Mouse (Mus musculus) MEL (cell line): ENCODE results near the gene Lrrc74a. TPM values are rescaled to one million over a fixed set of nuclear protein-coding genes. Genes with fewer than 3 reads are reported as not detected.

ENCODE experiments used
- DNase-seq: peaks from one replicate; pipeline ENCODE4 v3.0.0; 2011; ENCODE audit warnings: low read depth, low spot score
- H3K27ac ChIP-seq: 2 replicates; pipeline ENCODE4 v1.5.1; 2012; ENCODE audit warnings: low read depth, mild to moderate bottlenecking, control low read depth, low read length, moderate library complexity; ENCODE audit not compliant: control insufficient read depth
- H3K27me3 ChIP-seq, 2 experiments: fragments of 150-350 bp in 1 of 2; sonication (generic) in 1 of 2; 2 replicates each; pipeline ENCODE4 v1.6.1; 2012; ENCODE audit warnings: low read length in 2 of 2, mild to moderate bottlenecking in 2 of 2, improper control_type of control experiment in 1 of 2, moderate library complexity in 1 of 2; ENCODE audit not compliant: insufficient read depth in 2 of 2, control insufficient read depth in 1 of 2
- H3K36me3 ChIP-seq, 2 experiments: 2 replicates each; pipeline ENCODE4 v1.6.1; 2012 to 2014; ENCODE audit warnings: low read length in 2 of 2, improper control_type of control experiment in 1 of 2, inconsistent platforms in 1 of 2, mild to moderate bottlenecking in 1 of 2; ENCODE audit not compliant: insufficient read depth in 2 of 2, control insufficient read depth in 1 of 2
- H3K4me1 ChIP-seq, 2 experiments: fragments of 150-350 bp in 1 of 2; sonication (generic) in 1 of 2; 2 replicates each; pipeline ENCODE4 v1.6.1; 2012; ENCODE audit warnings: low read length in 2 of 2, improper control_type of control experiment in 1 of 2, mild to moderate bottlenecking in 1 of 2; ENCODE audit not compliant: insufficient read depth in 2 of 2, control insufficient read depth in 1 of 2
- H3K4me3 ChIP-seq, 2 experiments: fragments of 150-350 bp in 1 of 2; sonication (generic) in 1 of 2; 2 replicates each; pipeline ENCODE4 v1.5.1; 2012; ENCODE audit warnings: low read depth in 2 of 2, low read length in 2 of 2, mild to moderate bottlenecking in 2 of 2, moderate library complexity in 2 of 2, control low read depth in 1 of 2, improper control_type of control experiment in 1 of 2; ENCODE audit not compliant: control insufficient read depth in 1 of 2, insufficient read depth in 1 of 2
- H3K79me2 ChIP-seq: 2 replicates; pipeline ENCODE4 v1.6.1; 2012; ENCODE audit warnings: mild to moderate bottlenecking, low read length, moderate library complexity; ENCODE audit not compliant: control insufficient read depth, poor library complexity, insufficient read depth
- H3K9ac ChIP-seq: 2 replicates; pipeline ENCODE4 v1.6.1; 2012; ENCODE audit warnings: low read depth, mild to moderate bottlenecking, control low read depth, low read length, moderate library complexity; ENCODE audit not compliant: control insufficient read depth, poor library complexity, severe bottlenecking
- H3K9me3 ChIP-seq: fragments of 150-350 bp; sonication (generic); replicated peaks from 2 replicates; pipeline ENCODE4 v1.6.1; 2012; ENCODE audit warnings: mild to moderate bottlenecking, low read length, improper control_type of control experiment, moderate library complexity; ENCODE audit not compliant: insufficient read depth
- BHLHE40 ChIP-seq: IDR thresholded peaks from 2 replicates; pipeline ENCODE4 v1.6.1; 2012; ENCODE audit warnings: low read depth, mild to moderate bottlenecking, inconsistent platforms, low read length, improper control_type of control experiment, borderline replicate concordance
- CHD2 ChIP-seq: IDR thresholded peaks from 2 replicates; pipeline ENCODE4 v1.6.1; 2011; ENCODE audit warnings: low read length, improper control_type of control experiment
- EP300 ChIP-seq, 2 experiments: IDR thresholded peaks; 2 replicates each; pipeline ENCODE4 v1.6.1; 2011; ENCODE audit warnings: improper control_type of control experiment in 2 of 2, low read length in 2 of 2, low read depth in 1 of 2, mild to moderate bottlenecking in 1 of 2
- ETS1 ChIP-seq: IDR thresholded peaks from 2 replicates; pipeline ENCODE4 v1.6.1; 2012; ENCODE audit warnings: low read depth, mild to moderate bottlenecking, inconsistent platforms, low read length, improper control_type of control experiment, moderate library complexity
- GATA1 ChIP-seq: IDR thresholded peaks from 2 replicates; pipeline ENCODE4 v1.6.1; 2011; ENCODE audit warnings: low read depth, low read length, improper control_type of control experiment
- KAT2A ChIP-seq: conservative IDR thresholded peaks from 2 replicates; pipeline ENCODE4 v1.6.1; 2012; ENCODE audit warnings: low read depth, low read length, improper control_type of control experiment, inconsistent platforms
- MAZ ChIP-seq: IDR thresholded peaks from 2 replicates; pipeline ENCODE4 v1.6.1; 2012; ENCODE audit warnings: low read depth, mild to moderate bottlenecking, inconsistent platforms, low read length, improper control_type of control experiment
- MYC ChIP-seq: IDR thresholded peaks from 2 replicates; pipeline ENCODE4 v1.6.1; 2011; ENCODE audit warnings: low read depth, mild to moderate bottlenecking, low read length, improper control_type of control experiment, moderate library complexity
- RCOR1 ChIP-seq: IDR thresholded peaks from 2 replicates; pipeline ENCODE4 v1.6.1; 2012; ENCODE audit warnings: low read depth, mild to moderate bottlenecking, inconsistent platforms, low read length, improper control_type of control experiment
- SIN3A ChIP-seq: IDR thresholded peaks from 2 replicates; pipeline ENCODE4 v1.6.1; 2012; ENCODE audit warnings: low read length, improper control_type of control experiment, inconsistent platforms
- TAL1 ChIP-seq: IDR thresholded peaks from 2 replicates; pipeline ENCODE4 v1.6.1; 2012; ENCODE audit warnings: mild to moderate bottlenecking, inconsistent platforms, low read length, moderate library complexity, mixed read lengths
- TCF12 ChIP-seq: IDR thresholded peaks from 2 replicates; pipeline ENCODE4 v1.6.1; 2014; ENCODE audit warnings: low read depth, mild to moderate bottlenecking, inconsistent platforms, low read length, improper control_type of control experiment, moderate library complexity
- UBTF ChIP-seq: IDR thresholded peaks from 2 replicates; pipeline ENCODE4 v1.6.1; 2012; ENCODE audit warnings: low read depth, mild to moderate bottlenecking, inconsistent platforms, low read length, improper control_type of control experiment, moderate library complexity, borderline replicate concordance; ENCODE audit not compliant: insufficient read depth
- ZNF384 ChIP-seq: IDR thresholded peaks from 2 replicates; pipeline ENCODE4 v1.6.1; 2012; ENCODE audit warnings: low read depth, mild to moderate bottlenecking, inconsistent platforms, low read length, improper control_type of control experiment
- polyA plus RNA-seq, 2 experiments: library from polyadenylated mRNA; stranded (reverse) in 1 of 2; unstranded in 1 of 2; fragments of >175 nt in 1 of 2; fragments of >200 nt in 1 of 2; gene quantifications; 2 replicates each; pipeline versions ENCODE4 v1.2.1 to v1.2.4; 2012; ENCODE audit warnings: low replicate concordance in 2 of 2, low read depth in 1 of 2; ENCODE audit not compliant: insufficient read length in 2 of 2, insufficient read depth in 1 of 2, missing spikeins in 1 of 2
- total RNA-seq: library from RNA; depleted of rRNA; stranded (reverse); fragments of 300-350 nt; gene quantifications from 2 replicates; pipeline ENCODE4 v1.2.3, GENCODE M21; 2012

Gene Lrrc74a
- total and polyA plus RNA-seq, 3 experiments, result not detected

DNA sequence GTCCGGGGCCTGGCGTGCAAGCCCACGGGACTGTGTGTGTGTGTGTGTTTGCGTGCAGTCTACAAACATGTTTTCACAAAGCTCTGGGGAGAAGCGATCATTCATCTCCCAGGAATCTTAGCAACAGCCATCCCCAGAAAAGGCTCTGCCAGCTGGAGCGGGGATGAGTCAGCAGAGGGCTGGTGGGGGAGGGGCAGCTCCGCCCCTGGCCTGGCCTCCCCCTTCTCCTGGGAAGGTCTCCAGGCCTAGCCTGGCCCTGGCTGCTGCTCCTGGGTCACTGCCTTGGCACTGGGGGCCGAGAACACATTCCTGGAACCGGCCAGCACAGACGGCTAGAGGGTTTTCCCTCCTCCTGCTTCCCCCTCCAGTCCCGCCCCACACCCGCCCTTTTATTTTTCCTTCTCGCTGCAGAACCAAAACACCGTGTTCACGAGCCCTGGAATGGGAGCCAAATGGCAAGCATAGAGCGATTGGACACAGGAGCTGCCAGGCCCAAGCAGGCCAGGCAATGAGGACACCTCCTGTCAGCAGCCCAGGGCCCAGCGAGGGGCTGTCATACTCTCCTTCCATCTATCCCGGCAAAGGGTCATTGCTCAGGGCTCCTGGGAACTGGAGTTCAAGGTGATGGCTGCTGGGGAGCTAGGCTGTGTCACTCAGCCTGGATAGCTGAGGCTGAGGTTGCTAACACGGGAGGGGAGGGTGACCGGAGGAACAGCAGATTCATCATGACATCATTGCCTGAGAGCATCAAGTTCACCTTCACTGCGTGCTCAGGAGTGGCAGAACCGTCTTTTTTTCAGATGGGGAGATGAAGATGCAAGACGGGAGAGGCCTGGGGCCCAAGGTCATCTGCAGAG, 67.2 kb downstream of the Lrrc74a start (continued):
- TF ChIP-seq MAZ, result 0 out of 2 replicates have a peak, but pooled peaks have one; percentile 40

GRCm38 (mm10) chr12:86802005-86802671, 68.0 kb downstream of the Lrrc74a start:
- Histone ChIP-seq H3K4me1 (peaks cover 5 to 25% of the 10 kb centered on the region in 2 experiments; a peak in 3 of 4 replicates), H3K79me2 (no peaks in the 10 kb centered on the region), H3K36me3 (peaks cover 0 to 8% of the 10 kb centered on the region in 2 experiments; a peak in 2 of 4 replicates), H3K9me3 (no peaks in the 10 kb centered on the region)
- TF ChIP-seq MYC, result no peak
- no peak for TF ChIP-seq KAT2A
- no peak for TF ChIP-seq UBTF
- no peak for TF ChIP-seq CHD2
- peak; percentile 21; the same call in 1 of the 2 replicates for TF ChIP-seq MAZ
- TF ChIP-seq RCOR1, result 0 out of 2 replicates have a peak, but pooled peaks have one; percentile 14
- TF ChIP-seq EP300 (IDR thresholded peaks at IDR 0.05; ENCODE audit: low read depth in 1 of 2, low read length in 2 of 2), result peak; percentile 32 to 45; a peak in 3 of 4 replicates
- peak; percentile 4; the same call in 1 of the 2 replicates for TF ChIP-seq BHLHE40
- TF ChIP-seq TCF12, result peak; percentile 19; the same call in 1 of the 2 replicates
- TF ChIP-seq ETS1, result peak; percentile 94
- peak; percentile 62 for TF ChIP-seq TAL1
- TF ChIP-seq ZNF384, result no peak
- peak; percentile 67 for TF ChIP-seq SIN3A
- peak; percentile 37; the same call in 1 of the 2 replicates for TF ChIP-seq GATA1
- TF ChIP-seq, all 39 proteins: peak for 9
- no peaks in the 10 kb centered on the region for H3K27me3 ChIP-seq
- peak; percentile 72 for DNase-seq
- H3K27ac ChIP-seq, result peak overlapping the region; percentile 92; the same call in 1 of the 2 replicates
- peak overlapping the region; percentile 62 for H3K9ac ChIP-seq
- H3K4me3 ChIP-seq, result peak overlapping the region; percentile 58 to 85

DNA sequence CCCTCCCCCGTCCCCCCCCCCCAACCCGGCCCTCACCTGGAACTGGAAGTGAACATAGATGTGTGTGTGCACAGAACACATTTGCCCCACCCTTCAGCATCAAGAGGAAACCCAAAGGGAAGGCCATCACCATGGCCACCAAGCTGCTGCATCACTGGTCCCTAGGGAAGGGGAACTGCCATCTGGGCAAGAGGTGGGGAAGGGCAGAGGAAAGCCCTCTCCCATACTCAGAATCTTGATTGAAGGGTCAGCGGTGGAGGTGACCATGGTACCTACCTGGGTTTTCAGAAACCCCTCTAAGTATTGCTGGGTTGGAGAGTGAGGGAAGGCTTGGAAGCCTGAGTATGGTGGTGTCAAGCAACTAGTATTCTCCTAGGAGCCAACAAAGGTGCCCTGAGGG, 68.7 kb downstream of the Lrrc74a start:
- Histone ChIP-seq H3K9me3 (no peaks in the 10 kb centered on the region), H3K4me1 (peaks cover 5 to 25% of the 10 kb centered on the region in 2 experiments; a peak in 3 of 4 replicates), H3K27me3 (no peaks in the 10 kb centered on the region), H3K27ac (no peak overlapping the region), H3K79me2 (no peaks in the 10 kb centered on the region), H3K9ac (no peak overlapping the region), H3K36me3 (peaks cover 0 to 8% of the 10 kb centered on the region in 2 experiments; a peak in 2 of 4 replicates), H3K4me3 (no peak overlapping the region)
- TF ChIP-seq RCOR1, result no peak
- DNase-seq, result no peak
